Mouse (Mus musculus) brain, embryonic 18.5 days (tissue): ENCODE measurements around the gene Hcn3.

Source experiments
- DNase-seq: peaks from one replicate; pipeline ENCODE4 v3.0.0-alpha.2; 2012; ENCODE audit warnings: low read depth, low spot score

Gene Hcn3

DNA sequence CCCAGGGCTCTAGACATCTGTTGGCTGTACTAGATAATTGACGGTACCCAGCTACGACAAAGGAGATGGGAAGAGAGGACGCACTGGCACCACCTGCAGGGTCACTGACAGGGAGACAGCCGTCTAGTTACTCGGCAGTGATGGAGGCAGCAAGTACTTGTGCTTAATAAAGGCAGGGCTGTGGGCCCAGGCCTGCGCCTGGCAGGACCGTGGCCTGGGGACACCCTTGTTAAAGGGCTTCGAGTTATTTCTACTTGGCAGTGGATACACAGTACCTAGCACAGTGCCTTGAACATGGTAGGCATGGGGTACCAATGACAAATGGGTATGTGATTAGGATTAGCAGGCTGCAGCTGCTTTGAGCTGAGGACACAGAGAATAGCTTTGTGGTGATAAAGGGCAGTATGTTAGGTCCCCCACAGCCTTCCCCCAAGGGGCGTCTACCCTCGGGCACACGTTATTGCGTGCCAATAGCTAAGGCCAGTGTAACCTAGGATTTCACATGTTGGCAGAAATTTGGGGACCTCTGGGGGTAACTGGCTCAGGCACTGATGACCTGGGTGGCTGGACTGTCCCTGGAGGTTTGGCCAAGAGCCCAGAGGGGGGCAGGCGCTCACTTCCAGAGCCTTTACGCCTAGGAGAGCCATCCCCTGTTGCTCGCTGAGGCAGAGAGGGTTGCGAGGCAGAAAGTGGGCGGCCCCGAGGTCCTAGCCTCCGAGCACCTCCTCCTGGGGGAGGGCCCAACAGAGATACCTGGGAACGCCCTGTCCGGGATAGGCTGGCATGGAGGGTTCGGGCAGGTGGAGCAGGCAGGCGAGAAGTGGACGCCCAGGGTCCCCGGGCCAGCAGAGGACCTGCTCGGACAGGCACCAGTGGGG, 12.7 kb downstream of the Hcn3 start:
- DNase-seq = no peak

DNA sequence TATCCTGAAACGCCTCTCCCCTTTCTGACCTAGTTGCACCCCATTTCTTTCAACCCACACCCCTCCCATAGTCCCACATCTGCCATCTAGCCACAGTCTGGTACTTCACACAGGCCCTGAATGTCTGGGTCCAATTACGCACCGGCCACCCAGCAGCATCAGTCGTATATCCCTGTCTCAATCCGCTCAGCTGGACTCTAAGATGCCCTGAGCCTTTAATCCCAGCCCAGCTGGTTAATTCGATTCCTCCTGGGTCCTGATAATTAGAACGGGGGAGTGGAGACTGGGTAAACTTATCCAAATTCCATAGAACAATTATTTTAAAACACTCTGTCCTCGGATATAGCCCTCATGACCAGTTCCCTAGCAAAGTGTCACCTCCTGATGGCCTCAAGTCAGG, 14.4 kb downstream of the Hcn3 start:
- DNase-seq = no peak

DNA sequence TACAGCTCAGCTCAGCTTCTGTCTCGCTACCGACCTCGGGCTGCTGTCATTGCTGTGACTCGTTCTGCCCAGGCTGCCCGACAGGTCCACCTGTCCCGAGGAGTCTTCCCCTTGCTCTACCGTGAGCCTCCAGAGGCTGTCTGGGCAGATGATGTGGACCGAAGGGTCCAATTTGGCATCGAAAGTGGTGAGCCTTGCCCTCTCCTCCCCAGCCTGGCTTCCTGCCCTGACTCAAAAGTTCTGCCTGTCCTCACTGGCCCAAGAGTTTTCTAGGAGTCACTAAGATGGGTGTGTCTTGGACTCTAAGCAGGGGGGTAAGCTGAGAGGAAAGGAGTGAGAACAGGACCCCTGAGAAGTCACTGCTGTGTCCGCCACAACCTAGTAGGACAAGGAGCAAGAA, 15.2 kb downstream of the Hcn3 start:
- no peak for DNase-seq

DNA sequence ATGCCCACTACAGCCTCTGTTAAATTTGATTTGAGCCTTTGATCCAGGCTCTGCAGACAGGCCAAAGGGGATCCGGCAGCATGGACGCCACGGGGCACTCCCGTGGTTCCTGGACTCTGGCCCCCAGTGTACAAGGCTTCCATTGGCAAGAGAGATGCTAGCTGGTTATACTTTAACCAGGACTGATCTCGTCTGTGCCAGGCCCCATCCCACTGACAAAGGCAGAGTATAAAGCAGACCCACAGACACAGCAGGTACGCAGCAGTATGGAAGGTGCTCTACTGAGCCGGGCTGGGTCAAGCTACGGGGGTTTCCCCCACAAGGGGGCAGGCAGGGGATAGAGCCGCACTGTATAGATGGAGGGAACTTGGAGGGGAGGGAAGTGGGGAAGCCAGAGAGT, 23.6 kb downstream of the Hcn3 start:
- DNase-seq = no peak

GRCm38 (mm10) chr3:89135958-89136357, 24.0 kb downstream of the Hcn3 start, which contains the start of gene Pklr:
Gene Pklr (plus strand): TSS chr3:89136142.
- no peak for DNase-seq

DNA sequence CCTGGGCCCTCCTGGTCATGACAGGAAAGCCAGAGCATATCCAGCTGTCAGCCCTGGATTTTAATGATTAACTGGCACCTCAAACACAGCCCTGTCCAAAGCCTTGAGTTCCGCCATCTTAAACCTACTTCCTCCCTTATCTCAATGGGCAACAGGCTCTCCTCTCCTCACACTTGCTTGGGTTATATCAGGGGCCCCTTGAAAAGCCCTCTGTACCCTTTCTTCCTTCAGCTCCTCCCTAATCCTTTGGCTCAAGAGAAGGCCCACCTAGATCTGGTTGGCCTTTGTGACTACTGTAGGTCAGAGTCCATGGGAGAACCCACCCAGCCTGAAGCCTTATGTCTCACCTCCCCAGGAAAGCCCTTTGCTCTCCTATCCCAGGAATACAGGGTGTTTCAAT, 26.2 kb downstream of the Hcn3 start:
- no peak for DNase-seq

DNA sequence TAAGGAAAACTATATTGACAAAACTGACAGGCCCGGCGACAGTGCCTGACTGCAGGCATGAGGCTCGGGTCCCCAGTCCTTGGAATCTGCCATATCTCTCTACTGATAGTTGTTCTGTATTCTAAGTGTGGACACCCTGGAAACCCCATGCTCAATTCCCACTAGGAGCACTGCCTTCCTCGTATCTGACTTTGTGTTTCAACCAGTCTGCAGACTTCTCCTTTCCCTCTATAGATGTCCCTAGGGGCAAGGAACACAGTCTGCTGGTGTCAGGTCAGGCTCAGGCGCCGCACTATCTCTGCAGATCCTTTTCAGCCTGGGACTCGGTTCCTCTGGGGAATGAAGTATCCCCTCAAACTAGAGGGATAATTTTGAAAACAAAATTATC, 26.9 kb downstream of the Hcn3 start:
- no peak for DNase-seq

DNA sequence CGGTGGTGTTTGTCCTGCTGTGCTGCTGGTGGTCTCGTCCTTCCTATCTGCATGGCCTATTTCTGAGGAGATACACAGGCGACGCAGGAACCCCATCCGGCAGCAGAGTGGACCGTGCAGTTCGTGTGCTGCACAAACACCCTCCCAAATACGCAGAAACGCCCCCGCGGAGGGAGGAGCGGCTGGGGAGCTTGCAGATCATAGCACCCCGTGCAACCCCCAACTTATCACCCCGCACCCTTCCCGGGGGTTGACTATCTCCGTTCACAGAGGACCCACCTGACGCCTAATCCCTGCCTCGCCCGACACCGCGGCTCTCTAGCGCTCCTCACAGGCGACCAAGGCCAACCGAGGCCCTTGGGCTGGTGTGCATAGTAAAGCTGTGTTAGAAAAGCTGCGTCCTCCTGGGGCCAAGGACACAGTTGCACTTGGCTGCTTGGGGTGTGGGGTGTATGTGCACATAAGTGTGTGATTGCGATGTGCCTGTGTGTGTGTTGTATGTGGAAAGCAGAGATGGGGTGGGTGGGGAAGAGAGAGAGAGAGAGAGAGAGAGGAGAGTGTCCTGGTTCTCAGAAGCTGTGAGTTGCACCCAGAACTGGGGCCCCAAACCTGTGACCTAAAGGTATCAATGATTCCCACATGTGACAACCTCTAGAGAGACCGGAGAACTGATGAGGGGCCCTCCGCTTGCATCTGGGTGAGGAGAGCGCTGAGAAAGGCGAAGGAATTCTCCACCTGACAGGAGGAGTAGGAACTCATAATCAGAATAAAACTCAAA, 27.5 kb downstream of the Hcn3 start:
- DNase-seq = no peak

DNA sequence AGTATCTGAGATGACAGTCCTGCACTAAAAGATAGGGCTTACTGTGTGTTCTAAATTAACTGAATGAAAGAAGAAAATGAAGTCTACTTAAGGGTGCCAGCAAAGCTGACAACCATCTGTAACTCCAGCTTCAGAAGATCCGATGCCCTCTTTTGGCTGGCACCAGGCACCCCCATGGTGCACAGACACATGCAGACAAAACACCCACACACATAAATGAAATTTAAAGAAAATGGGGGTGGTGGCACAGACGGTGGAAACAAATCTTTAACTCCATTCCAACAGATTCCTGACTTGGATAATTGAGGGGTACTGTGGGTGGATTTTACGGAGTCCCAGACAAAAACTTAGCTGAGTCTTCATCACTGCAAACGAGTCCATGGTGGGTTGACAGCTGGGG, 28.2 kb downstream of the Hcn3 start:
- no peak for DNase-seq

DNA sequence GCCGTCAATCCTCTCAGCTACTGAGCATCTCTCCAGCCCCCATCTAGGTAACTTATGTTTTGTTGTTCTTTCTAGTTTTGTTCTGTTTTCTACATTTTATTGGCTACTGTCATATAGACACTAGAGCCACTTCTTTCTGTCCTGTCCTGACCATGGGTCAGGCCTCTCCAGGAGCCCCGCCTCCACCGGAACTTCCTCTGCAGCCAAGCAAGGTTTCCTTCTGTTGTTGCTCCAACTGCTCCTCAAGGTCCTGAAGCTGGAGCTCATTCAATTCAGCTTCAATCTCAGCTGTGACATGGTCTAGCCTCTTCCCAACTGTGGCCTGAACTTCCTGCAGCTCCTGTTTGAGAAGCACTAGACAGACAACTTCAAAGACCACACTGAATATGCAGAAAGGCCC, 30.1 kb downstream of the Hcn3 start:
- no peak for DNase-seq

- no peak for DNase-seq
Measured at GRCm38 (mm10) chr3:89125981-89126380, 34.0 kb downstream of the Hcn3 start.

DNA sequence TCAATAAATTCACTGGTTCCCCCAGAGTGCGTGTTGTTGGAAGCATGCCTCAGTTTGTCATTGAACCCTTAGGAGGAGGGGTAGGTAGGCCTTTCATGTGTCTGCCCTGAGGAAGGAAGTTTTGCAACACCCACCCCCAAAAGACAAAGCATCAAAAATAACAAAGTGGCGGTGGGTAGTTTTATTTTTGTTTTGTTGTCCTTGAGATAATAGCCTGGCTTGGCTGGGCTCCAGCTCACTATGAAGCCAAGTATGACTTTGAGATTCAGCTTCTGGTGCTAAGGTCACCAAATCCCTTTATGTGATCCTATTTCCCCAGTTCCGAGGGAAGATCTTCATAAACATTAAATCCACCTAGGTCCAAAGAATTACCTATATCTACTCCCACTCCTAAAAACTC, 35.8 kb downstream of the Hcn3 start:
- DNase-seq = no peak

DNA sequence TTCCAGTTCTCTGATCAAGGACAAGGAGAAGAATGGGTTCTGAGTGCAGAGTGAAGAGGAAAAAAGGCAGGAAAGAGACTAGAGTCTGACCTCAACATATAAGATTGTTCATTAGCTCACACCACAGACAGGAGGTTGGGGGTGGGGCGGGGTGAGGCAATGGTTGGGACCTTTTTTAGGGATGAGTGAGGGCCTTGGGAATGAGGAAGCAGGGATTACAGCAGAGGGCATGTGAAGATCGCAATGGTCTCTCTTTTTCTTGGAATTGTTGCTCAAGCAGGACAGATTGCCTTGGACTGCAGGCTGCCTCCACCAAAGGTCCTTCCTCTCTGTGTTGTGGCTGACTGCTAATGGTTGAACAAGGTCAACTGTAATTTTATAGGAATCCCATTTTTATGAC, 36.7 kb downstream of the Hcn3 start:
- no peak for DNase-seq

- DNase-seq = no peak
Measured at GRCm38 (mm10) chr3:89115522-89115921, 44.5 kb downstream of the Hcn3 start.

GRCm38 (mm10) chr3:89113058-89113457, 46.9 kb downstream of the Hcn3 start:
- no peak for DNase-seq

GRCm38 (mm10) chr3:89108146-89108545, 51.9 kb downstream of the Hcn3 start:
- DNase-seq = no peak

DNA sequence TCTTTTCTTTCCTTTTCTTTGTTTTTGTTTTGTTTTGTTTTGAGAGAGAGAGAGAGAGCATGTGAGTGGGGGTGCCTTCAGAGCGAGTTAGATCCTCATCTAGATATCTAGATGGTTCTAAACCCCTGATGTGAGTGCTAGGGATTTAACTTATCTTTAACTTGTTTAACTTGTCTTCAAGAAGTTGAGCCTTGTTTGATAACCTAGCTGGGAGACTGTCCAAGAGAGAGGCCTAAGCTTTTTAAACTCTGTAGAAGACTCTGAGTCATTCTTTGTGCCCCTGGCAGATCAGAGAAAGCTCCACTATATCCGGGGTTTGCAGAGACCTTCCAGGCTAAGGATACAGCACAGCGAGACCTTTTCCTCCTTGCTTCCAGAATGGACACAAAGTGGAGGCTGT, 52.5 kb downstream of the Hcn3 start:
- DNase-seq = no peak

DNA sequence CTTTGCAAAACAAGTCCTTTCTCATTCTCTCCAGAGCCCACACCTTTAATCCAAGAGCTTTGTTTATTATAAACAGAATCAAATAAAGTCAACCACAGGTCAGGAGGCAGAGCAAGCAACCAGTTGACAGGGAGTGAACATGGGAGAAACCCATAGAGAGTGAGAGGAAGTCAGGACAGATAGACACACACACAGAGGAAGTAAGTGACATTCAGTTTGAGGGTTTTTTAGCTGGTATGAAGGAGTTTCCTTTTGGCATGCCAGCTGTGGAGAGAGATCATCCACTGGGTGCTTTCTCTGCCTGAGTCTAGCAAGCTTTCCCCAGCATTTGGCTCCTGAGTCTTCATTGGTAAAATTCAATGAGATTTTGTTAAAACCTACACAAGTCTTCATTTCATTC, 53.1 kb downstream of the Hcn3 start:
- no peak for DNase-seq

- no peak for DNase-seq
Measured at GRCm38 (mm10) chr3:89103291-89103595, 56.8 kb downstream of the Hcn3 start.

- no peak for DNase-seq
Measured at GRCm38 (mm10) chr3:89102495-89103290, 57.3 kb downstream of the Hcn3 start.

GRCm38 (mm10) chr3:89101812-89102494, 58.0 kb downstream of the Hcn3 start, which contains the start of gene Fdps:
Gene Fdps (minus strand): TSS chr3:89101959.
- DNase-seq = peak; percentile 99

GRCm38 (mm10) chr3:89101459-89101811, 58.6 kb downstream of the Hcn3 start:
- no peak for DNase-seq
